Mouse (Mus musculus) cerebellum, postnatal 10 days (tissue): Measurements from ENCODE around the gene Krt42.
"Not testable (repeated sequence)": the region's sequence is repeated elsewhere in the genome, so short reads cannot be mapped to it uniquely, and the experiment has no call there.

Experiments used
- DNase-seq, 2 experiments: peaks; one replicate each; pipeline ENCODE4 v3.0.0; 2021; ENCODE audit warnings: mixed read lengths in 2 of 2

The Krt42 gene

GRCm38 (mm10) chr11:100269821-100270332 is at the start of gene Krt42:
TSS of gene Krt42 (minus strand) at chr11:100269871.
- no peak for DNase-seq

- peak; percentile 36 to 51 for DNase-seq
Observed at GRCm38 (mm10) chr11:100318529-100319451, 49.1 kb upstream of the Krt42 start.

GRCm38 (mm10) chr11:100317826-100318380 is 48.2 kb upstream of the Krt42 start:
- no peak for DNase-seq

GRCm38 (mm10) chr11:100315439-100315838 is 45.8 kb upstream of the Krt42 start:
- no peak for DNase-seq

- DNase-seq = no peak
Observed at GRCm38 (mm10) chr11:100313424-100313823, 43.8 kb upstream of the Krt42 start.

GRCm38 (mm10) chr11:100312096-100312679 is 42.5 kb upstream of the Krt42 start:
- DNase-seq = peak in 1 of 2 experiments; percentile 52

GRCm38 (mm10) chr11:100311656-100312055 is 42.0 kb upstream of the Krt42 start:
- no peak for DNase-seq

GRCm38 (mm10) chr11:100308672-100309071 is 39.0 kb upstream of the Krt42 start:
- DNase-seq = not testable (repeated sequence)

- DNase-seq = no peak
Observed at GRCm38 (mm10) chr11:100307900-100308299, 38.2 kb upstream of the Krt42 start.

GRCm38 (mm10) chr11:100301292-100301691 is 31.6 kb upstream of the Krt42 start:
- no peak for DNase-seq

- peak; percentile 84 to 88 for DNase-seq
Observed at GRCm38 (mm10) chr11:100300293-100300692, 30.6 kb upstream of the Krt42 start.

GRCm38 (mm10) chr11:100298274-100299036 is 28.8 kb upstream of the Krt42 start:
- DNase-seq = peak; percentile 92 to 96

- DNase-seq = peak; percentile 47 to 65
Observed at GRCm38 (mm10) chr11:100297801-100298200, 28.1 kb upstream of the Krt42 start.

GRCm38 (mm10) chr11:100295308-100295707 is 25.6 kb upstream of the Krt42 start:
- DNase-seq = peak; percentile 92 to 95

GRCm38 (mm10) chr11:100292884-100293283 is 23.2 kb upstream of the Krt42 start:
- DNase-seq = no peak

- no peak for DNase-seq
Observed at GRCm38 (mm10) chr11:100290235-100290634, 20.6 kb upstream of the Krt42 start.

GRCm38 (mm10) chr11:100288942-100289341 is 19.3 kb upstream of the Krt42 start:
- DNase-seq = no peak

- peak in 1 of 2 experiments; percentile 27 for DNase-seq
Observed at GRCm38 (mm10) chr11:100287024-100287423, 17.4 kb upstream of the Krt42 start.

GRCm38 (mm10) chr11:100284988-100285387 is 15.3 kb upstream of the Krt42 start:
- DNase-seq = no peak

- DNase-seq = peak; percentile 91 to 93
Observed at GRCm38 (mm10) chr11:100282549-100282948, 12.9 kb upstream of the Krt42 start.

- DNase-seq = peak; percentile 94 to 97
Observed at GRCm38 (mm10) chr11:100281596-100282544, 12.2 kb upstream of the Krt42 start.
